Comparison of ENCODE assay signal across 8 mouse cellular contexts in genomic region chr8:72723651-72724001, GRCm38 (mm10). TPM values are rescaled to one million over a fixed set of nuclear protein-coding genes. Genes with fewer than 3 reads are reported as not detected.
A peak's percentile ranks its signal among the peaks of the same experiment; 100 is the strongest.
DNase-seq lines count a peak whose midpoint lies in the region; ATAC-seq and TF ChIP-seq lines count a peak whose summit lies in the region.

No protein-coding gene starts in this region.

- TF ChIP-seq CTCF in brain, embryonic 14.5 days (IDR thresholded peaks at IDR 0.05; ENCODE audit: borderline replicate concordance, extremely low read depth, insufficient read depth, insufficient read length) = no peak
- TF ChIP-seq CTCF in forebrain, postnatal 0 days (IDR thresholded peaks at IDR 0.05; ENCODE audit: low read depth) = no peak

- no peaks in the 10 kb centered on the region for H3K27me3 ChIP-seq in forebrain, postnatal 0 days (ENCODE audit: insufficient read depth, low read length)

- peak overlapping the region; percentile 94 for H3K9ac ChIP-seq in forebrain, postnatal 0 days

- DNase-seq in ovary, postnatal 10 days (ENCODE audit: low spot score) = peak; percentile 21
- DNase-seq in ovary, adult 18-20 months (ENCODE audit: low spot score) = no peak
- DNase-seq in brain, embryonic 14.5 days (ENCODE audit: low read depth) = peak; percentile 27
- DNase-seq in forebrain, postnatal 0 days = peak; percentile 41
- DNase-seq in kidney, adult 9 months = peak; percentile 18
- DNase-seq in lung, postnatal 14 days = peak; percentile 12
- DNase-seq in right cerebral cortex, postnatal 25 days = peak; percentile 12
- DNase-seq in thymus, postnatal 10 days (ENCODE audit: low spot score in 2 of 2) = no peak

- TF ChIP-seq POLR2A in brain, embryonic 14.5 days (IDR thresholded peaks at IDR 0.05; ENCODE audit: borderline replicate concordance, extremely low read depth, insufficient read depth, insufficient read length, poor library complexity, severe bottlenecking) = no peak

- ATAC-seq in forebrain, postnatal 0 days = peak; percentile 51

- peak overlapping the region; percentile 64; the same call in 1 of the 2 replicates for H3K27ac ChIP-seq in forebrain, postnatal 0 days (ENCODE audit: low read depth, low read length)

- peak overlapping the region; percentile 95 for H3K4me2 ChIP-seq in forebrain, postnatal 0 days (ENCODE audit: low read depth)

- WGBS in forebrain, postnatal 0 days = under 1% methylated on average over 30 of the region's 30 CpGs

- peak overlapping the region; percentile 99 for H3K4me3 ChIP-seq in forebrain, postnatal 0 days (ENCODE audit: low read depth, low read length)

- peaks cover 7% of the 10 kb centered on the region for H3K4me1 ChIP-seq in forebrain, postnatal 0 days (ENCODE audit: insufficient read depth)

- no peaks in the 10 kb centered on the region for H3K9me3 ChIP-seq in forebrain, postnatal 0 days (ENCODE audit: low read length)

- peaks cover 37% of the 10 kb centered on the region for H3K36me3 ChIP-seq in forebrain, postnatal 0 days (ENCODE audit: insufficient read depth)

RNA-seq across cellular contexts. Expression of gene Sin3b, which starts 0.5 kb away (rescaled TPM):
- polyA plus RNA-seq in brain, embryonic 14.5 days (2012; rRNA removed) = 180 and 189 TPM in 2 replicates
- total RNA-seq in forebrain, postnatal 0 days (2014; rRNA removed) = 219 and 237 TPM in 2 replicates
- 289 and 331 TPM in 2 replicates for polyA plus RNA-seq in forebrain, postnatal 0 days (2015; fragmentation: Nextera tagmentation; extraction: Ambion mirVana)

RNA-seq across cellular contexts. Expression of gene F2rl3, which starts 38.1 kb away (rescaled TPM):
- polyA plus RNA-seq in brain, embryonic 14.5 days (2012; rRNA removed) = 1.5 TPM in 2 replicates
- 0.24 and 0.46 TPM in 2 replicates for total RNA-seq in forebrain, postnatal 0 days (2014; rRNA removed)
- 0.24 and 0.40 TPM in 2 replicates for polyA plus RNA-seq in forebrain, postnatal 0 days (2015; fragmentation: Nextera tagmentation; extraction: Ambion mirVana)

Comparison
In these comparisons a context has a peak if more than half of its experiments do, and no peak if none do; other contexts are left out.
1. DNase-seq: peak in ovary, postnatal 10 days (single experiment), brain, embryonic 14.5 days (single experiment), forebrain, postnatal 0 days (single experiment), kidney, adult 9 months (single experiment), lung, postnatal 14 days (single experiment) and right cerebral cortex, postnatal 25 days (single experiment); none in ovary, adult 18-20 months (single experiment) and thymus, postnatal 10 days (0 of 2).